Mouse (Mus musculus): ENCODE measurements around the gene Ap2a1. TPM values are rescaled to one million over a fixed set of nuclear protein-coding genes. Genes with fewer than 3 reads are reported as not detected.

Gene Ap2a1
- polyA plus RNA-seq, 1 experiment from 2014 or later, result 55.5 TPM

- Histone ChIP-seq H3K4me3 (peak overlapping the region; percentile 55), H3K4me2 (peak overlapping the region; percentile 87), H3K27ac (replicated peaks) (peak overlapping the region; percentile 98), H3K4me1 (peaks cover 72% of the 10 kb centered on the region), H3K27me3 (replicated peaks) (no peaks in the 10 kb centered on the region), H3K9me3 (no peaks in the 10 kb centered on the region), H3K9ac (peak overlapping the region; percentile 89), H3K36me3 (peaks cover 21% of the 10 kb centered on the region)
- WGBS, result 23% methylated on average over 26 of the region's 26 CpGs
- no peak for ATAC-seq (ENCODE audit: extremely low read depth, insufficient number of reproducible peaks, low FRiP score, low TSS enrichment)
These were observed 75.5 kb downstream of the Ap2a1 start for GRCm38 (mm10) chr7:44853596-44854355.

GRCm38 (mm10) chr7:44853065-44853464, 76.2 kb downstream of the Ap2a1 start:
- WGBS, result 93% methylated on average over 2 of the region's 2 CpGs
- no peaks in the 10 kb centered on the region for H3K9me3 ChIP-seq
- peak overlapping the region; percentile 55; the same call in 1 of the 2 replicates for H3K4me3 ChIP-seq
- 0 out of 2 replicates have a peak overlapping the region, but pooled peaks have one; percentile 24 for H3K9ac ChIP-seq
- peak overlapping the region; percentile 87 for H3K4me2 ChIP-seq
- H3K27me3 ChIP-seq (replicated peaks), result no peaks in the 10 kb centered on the region
- peaks cover 67% of the 10 kb centered on the region for H3K4me1 ChIP-seq
- H3K27ac ChIP-seq (replicated peaks), result no peak overlapping the region
- ATAC-seq (ENCODE audit: extremely low read depth, insufficient number of reproducible peaks, low FRiP score, low TSS enrichment), result no peak
- H3K36me3 ChIP-seq, result peaks cover 21% of the 10 kb centered on the region

- no peak overlapping the region for H3K27ac ChIP-seq (replicated peaks)
- H3K36me3 ChIP-seq, result peaks cover 21% of the 10 kb centered on the region
- H3K4me2 ChIP-seq, result peak overlapping the region; percentile 87; the same call in 1 of the 2 replicates
- H3K4me1 ChIP-seq, result peaks cover 67% of the 10 kb centered on the region
- WGBS, result 84% methylated on average over 36 of the region's 36 CpGs
- peak overlapping the region; percentile 24; the same call in 1 of the 2 replicates for H3K9ac ChIP-seq
- peak overlapping the region; percentile 15; the same call in 1 of the 2 replicates for H3K4me3 ChIP-seq
- no peak for ATAC-seq (ENCODE audit: extremely low read depth, insufficient number of reproducible peaks, low FRiP score, low TSS enrichment)
- H3K27me3 ChIP-seq (replicated peaks), result no peaks in the 10 kb centered on the region
- H3K9me3 ChIP-seq, result no peaks in the 10 kb centered on the region
These were observed 76.9 kb downstream of the Ap2a1 start for GRCm38 (mm10) chr7:44852259-44853027.

DNA sequence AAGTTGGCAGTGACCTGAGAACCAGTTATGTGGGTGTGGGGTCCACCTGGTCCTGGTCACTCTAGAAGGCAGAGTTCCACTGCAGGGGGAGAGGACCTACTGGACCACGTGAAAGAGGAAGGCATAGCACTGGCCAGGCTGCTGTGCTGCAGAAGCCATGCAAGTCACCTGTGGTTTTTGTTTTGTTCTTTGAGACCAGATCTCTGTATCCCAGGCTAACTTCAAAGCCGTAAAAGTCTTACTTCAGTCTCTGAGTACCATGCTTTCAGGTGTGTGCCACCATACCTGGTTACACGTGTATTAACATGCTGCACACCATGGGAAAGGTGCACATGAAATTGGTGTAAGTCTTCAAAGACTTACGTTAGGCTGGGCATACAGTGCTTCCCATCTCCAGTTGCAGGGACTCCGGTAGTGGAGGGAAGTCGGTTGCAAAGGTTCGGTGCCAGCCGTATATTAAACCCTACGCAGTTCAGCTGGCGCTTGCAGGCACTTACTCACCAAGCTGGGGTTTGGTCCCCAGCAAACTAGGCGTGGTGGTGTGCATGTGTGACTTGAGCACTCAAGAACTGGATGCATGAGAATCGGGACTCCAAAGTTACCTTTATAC, 77.6 kb downstream of the Ap2a1 start:
- H3K27me3 ChIP-seq (replicated peaks), result no peaks in the 10 kb centered on the region
- WGBS, result 87% methylated on average over 12 of the region's 12 CpGs
- H3K36me3 ChIP-seq, result peaks cover 24% of the 10 kb centered on the region
- no peak for ATAC-seq (ENCODE audit: extremely low read depth, insufficient number of reproducible peaks, low FRiP score, low TSS enrichment)
- H3K4me1 ChIP-seq, result peaks cover 68% of the 10 kb centered on the region
- peak overlapping the region; percentile 82 for H3K4me3 ChIP-seq
- no peaks in the 10 kb centered on the region for H3K9me3 ChIP-seq
- H3K9ac ChIP-seq, result peak overlapping the region; percentile 94
- peak overlapping the region; percentile 96 for H3K4me2 ChIP-seq
- H3K27ac ChIP-seq (replicated peaks), result no peak overlapping the region; the same call in 1 of the 2 replicates

GRCm38 (mm10) chr7:44850789-44851624, 78.3 kb downstream of the Ap2a1 start:
- no peaks in the 10 kb centered on the region for H3K27me3 ChIP-seq (replicated peaks)
- no peak for ATAC-seq (ENCODE audit: extremely low read depth, insufficient number of reproducible peaks, low FRiP score, low TSS enrichment)
- WGBS, result 69% methylated on average over 8 of the region's 8 CpGs
- peaks cover 61% of the 10 kb centered on the region for H3K4me1 ChIP-seq
- peak overlapping the region; percentile 82 for H3K4me3 ChIP-seq
- peak overlapping the region; percentile 94 for H3K9ac ChIP-seq
- peaks cover 31% of the 10 kb centered on the region for H3K36me3 ChIP-seq
- peak overlapping the region; percentile 96 for H3K4me2 ChIP-seq
- no peaks in the 10 kb centered on the region for H3K9me3 ChIP-seq
- peak overlapping the region; percentile 99 for H3K27ac ChIP-seq (replicated peaks)

Other genes with a start within 250 kb of the Ap2a1 start
- gene Izumo2, start 220.8 kb downstream of the Ap2a1 start, polyA plus RNA-seq (2015; fragmentation: Nextera tagmentation; extraction: Ambion mirVana), result not detected in 2 replicates
- gene Vrk3, start 181.1 kb downstream of the Ap2a1 start, polyA plus RNA-seq (2015; fragmentation: Nextera tagmentation; extraction: Ambion mirVana), result 30.7 and 34.7 TPM in 2 replicates
- gene Zfp473, start 178.4 kb downstream of the Ap2a1 start, polyA plus RNA-seq (2015; fragmentation: Nextera tagmentation; extraction: Ambion mirVana), result 0.55 and 0.62 TPM in 2 replicates
- 77.5 and 80.3 TPM in 2 replicates for gene Nup62, start 113.4 kb downstream of the Ap2a1 start, polyA plus RNA-seq (2015; fragmentation: Nextera tagmentation; extraction: Ambion mirVana)
- 0.51 and 0.70 TPM in 2 replicates for gene Il4i1, start 113.1 kb downstream of the Ap2a1 start, polyA plus RNA-seq (2015; fragmentation: Nextera tagmentation; extraction: Ambion mirVana)
- 2.4 and 2.7 TPM in 2 replicates for gene Atf5, start 112.8 kb downstream of the Ap2a1 start, polyA plus RNA-seq (2015; fragmentation: Nextera tagmentation; extraction: Ambion mirVana)
- 96.5 and 101 TPM in 2 replicates for gene Akt1s1, start 80.5 kb downstream of the Ap2a1 start, polyA plus RNA-seq (2015; fragmentation: Nextera tagmentation; extraction: Ambion mirVana)
- 56.1 and 57.0 TPM in 2 replicates for gene Tbc1d17, start 80.4 kb downstream of the Ap2a1 start, polyA plus RNA-seq (2015; fragmentation: Nextera tagmentation; extraction: Ambion mirVana)
- 24.0 and 24.3 TPM in 2 replicates for gene Pnkp, start 72.4 kb downstream of the Ap2a1 start, polyA plus RNA-seq (2015; fragmentation: Nextera tagmentation; extraction: Ambion mirVana)
- 256 and 266 TPM in 2 replicates for gene Ptov1, start 59.7 kb downstream of the Ap2a1 start, polyA plus RNA-seq (2015; fragmentation: Nextera tagmentation; extraction: Ambion mirVana)
- 72.6 and 73.1 TPM in 2 replicates for gene Med25, start 36.8 kb downstream of the Ap2a1 start, polyA plus RNA-seq (2015; fragmentation: Nextera tagmentation; extraction: Ambion mirVana)
- 13.6 and 14.6 TPM in 2 replicates for gene Fuz, start 33.4 kb downstream of the Ap2a1 start, polyA plus RNA-seq (2015; fragmentation: Nextera tagmentation; extraction: Ambion mirVana)
- gene Tsks, start 13.7 kb upstream of the Ap2a1 start, polyA plus RNA-seq (2015; fragmentation: Nextera tagmentation; extraction: Ambion mirVana), result 0.11 and 0.14 TPM in 2 replicates
- gene Cpt1c, start 45.4 kb upstream of the Ap2a1 start, polyA plus RNA-seq (2015; fragmentation: Nextera tagmentation; extraction: Ambion mirVana), result 9.8 and 10.3 TPM in 2 replicates
- gene Prmt1, start 57.1 kb upstream of the Ap2a1 start, polyA plus RNA-seq (2015; fragmentation: Nextera tagmentation; extraction: Ambion mirVana), result 438 and 486 TPM in 2 replicates
- gene Irf3, start 68.2 kb upstream of the Ap2a1 start, polyA plus RNA-seq (2015; fragmentation: Nextera tagmentation; extraction: Ambion mirVana), result 63.6 and 68.1 TPM in 2 replicates
- 36.0 and 36.3 TPM in 2 replicates for gene Bcl2l12, start 69.2 kb upstream of the Ap2a1 start, polyA plus RNA-seq (2015; fragmentation: Nextera tagmentation; extraction: Ambion mirVana)
- gene Scaf1, start 86.9 kb upstream of the Ap2a1 start, polyA plus RNA-seq (2015; fragmentation: Nextera tagmentation; extraction: Ambion mirVana), result 27.0 and 27.1 TPM in 2 replicates
- 71.6 and 82.6 TPM in 2 replicates for gene Rras, start 88.5 kb upstream of the Ap2a1 start, polyA plus RNA-seq (2015; fragmentation: Nextera tagmentation; extraction: Ambion mirVana)
- gene Prr12, start 123.4 kb upstream of the Ap2a1 start, polyA plus RNA-seq (2015; fragmentation: Nextera tagmentation; extraction: Ambion mirVana), result 6.8 and 7.1 TPM in 2 replicates
- gene Nosip, start 132.9 kb upstream of the Ap2a1 start, polyA plus RNA-seq (2015; fragmentation: Nextera tagmentation; extraction: Ambion mirVana), result 46.6 and 49.6 TPM in 2 replicates
- gene Prrg2, start 133.2 kb upstream of the Ap2a1 start, polyA plus RNA-seq (2015; fragmentation: Nextera tagmentation; extraction: Ambion mirVana), result 12.5 and 13.6 TPM in 2 replicates
- 271 and 277 TPM in 2 replicates for gene Rcn3, start 162.7 kb upstream of the Ap2a1 start, polyA plus RNA-seq (2015; fragmentation: Nextera tagmentation; extraction: Ambion mirVana)
- gene Fcgrt, start 174.4 kb upstream of the Ap2a1 start, polyA plus RNA-seq (2015; fragmentation: Nextera tagmentation; extraction: Ambion mirVana), result 38.0 and 38.1 TPM in 2 replicates
- 982 and 1,095 TPM in 2 replicates for gene Rps11, start 194.9 kb upstream of the Ap2a1 start, polyA plus RNA-seq (2015; fragmentation: Nextera tagmentation; extraction: Ambion mirVana)
- gene Rpl13a, start 199.3 kb upstream of the Ap2a1 start, polyA plus RNA-seq (2015; fragmentation: Nextera tagmentation; extraction: Ambion mirVana), result 688 and 785 TPM in 2 replicates
- gene Gm45713, start 206.7 kb upstream of the Ap2a1 start, polyA plus RNA-seq (2015; fragmentation: Nextera tagmentation; extraction: Ambion mirVana), result 0.17 TPM in 1 of 2 replicates, not detected in the other
- gene Flt3l, start 206.9 kb upstream of the Ap2a1 start, polyA plus RNA-seq (2015; fragmentation: Nextera tagmentation; extraction: Ambion mirVana), result 0.88 and 1.0 TPM in 2 replicates
- gene Pih1d1, start 224.8 kb upstream of the Ap2a1 start, polyA plus RNA-seq (2015; fragmentation: Nextera tagmentation; extraction: Ambion mirVana), result 82.2 and 89.3 TPM in 2 replicates
- 31.8 and 33.4 TPM in 2 replicates for gene Aldh16a1, start 225.1 kb upstream of the Ap2a1 start, polyA plus RNA-seq (2015; fragmentation: Nextera tagmentation; extraction: Ambion mirVana)
- gene Slc17a7, start 234.5 kb upstream of the Ap2a1 start, polyA plus RNA-seq (2015; fragmentation: Nextera tagmentation; extraction: Ambion mirVana), result 2.9 and 3.6 TPM in 2 replicates